Mouse (Mus musculus) left cerebral cortex, adult 6 months (tissue): ENCODE measurements around the gene Cdc37. TPM values are rescaled to one million over a fixed set of nuclear protein-coding genes. Genes with fewer than 3 reads are reported as not detected.

Experiments used
- long read RNA-seq, 2 experiments: library from polyadenylated mRNA; unstranded; transcript quantifications; one replicate each; pipeline ENCODE4 v2.0.0; 2019 to 2020
- polyA plus RNA-seq: library from polyadenylated mRNA; unstranded; fragments of <200 nt; fragmentation: Nextera tagmentation; gene quantifications from 2 replicates; pipeline ENCODE4 v1.2.3, GENCODE M21; 2021

Cdc37 gene
- 167 and 170 TPM in 2 replicates for polyA plus RNA-seq
- long read RNA-seq, experiment 1, full-length matches to known transcripts: 952 of 1,038 reads
- long read RNA-seq, experiment 1, partial matches to known transcripts: 15 of 1,038 reads
- long read RNA-seq, experiment 1, other reads (novel, unspliced or antisense): 71 of 1,038 reads
- long read RNA-seq, experiment 2, full-length matches to known transcripts: 208 of 275 reads
- long read RNA-seq, experiment 2, partial matches to known transcripts: 47 of 275 reads
- long read RNA-seq, experiment 2, other reads (novel, unspliced or antisense): 20 of 275 reads

GRCm38 (mm10) chr9:21149654-21150419, at the start of gene Cdc37:
TSS of gene Cdc37 (minus strand) at chr9:21149982.

DNA sequence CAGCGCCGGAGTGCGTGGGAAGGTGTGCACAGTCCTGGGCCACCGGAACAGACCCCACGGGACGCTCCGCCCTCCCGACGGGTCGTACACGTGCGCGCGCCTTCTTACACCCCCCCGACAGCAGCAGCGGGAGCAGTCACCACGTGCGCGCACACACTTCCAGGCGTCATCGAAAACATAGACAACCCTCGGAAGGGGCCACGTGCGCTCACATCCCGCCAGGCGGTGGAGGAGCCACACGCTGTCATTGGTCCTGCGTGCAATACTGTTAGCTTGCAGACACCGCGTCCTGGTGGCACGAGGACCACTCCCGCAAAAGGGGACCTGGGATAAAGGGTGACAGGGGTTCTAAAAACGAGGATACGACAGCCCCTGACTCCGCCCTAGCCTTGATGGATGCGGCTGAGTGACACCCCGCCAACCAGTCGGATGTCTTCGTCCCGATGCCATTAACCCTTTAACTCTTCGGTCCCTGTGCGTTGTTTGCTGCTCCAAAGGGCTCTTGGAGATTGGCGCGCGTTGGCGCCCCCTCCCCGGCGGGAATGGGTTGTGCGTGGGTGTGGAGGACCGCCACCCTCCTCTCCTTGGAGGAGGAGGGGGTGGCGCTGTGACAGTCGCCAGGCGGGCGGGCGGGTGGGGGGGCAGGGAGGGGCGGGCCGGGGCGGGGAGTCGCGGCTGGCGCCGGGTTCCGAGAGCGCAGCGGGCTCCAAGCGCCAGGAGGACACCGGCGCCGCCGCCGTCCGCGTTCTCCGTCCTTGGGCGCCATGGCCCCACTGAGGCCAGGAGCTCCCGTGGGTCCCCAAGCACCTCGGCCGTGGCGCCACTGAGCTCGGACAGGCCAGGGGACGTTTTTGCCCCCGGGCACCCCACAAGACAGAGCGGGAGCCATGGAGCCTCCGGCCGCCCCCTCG, 15.5 kb upstream of the Cdc37 start, which contains the start of gene Pde4a:
Pde4a (plus strand) TSS at position 674 of the 911 bp plus-strand sequence.

GRCm38 (mm10) chr9:21131059-21131956, 18.5 kb downstream of the Cdc37 start, which contains the start of gene Tyk2:
TSS of gene Tyk2 (minus strand) at chr9:21131243.

GRCm38 (mm10) chr9:21091707-21092320, 58.0 kb downstream of the Cdc37 start, which contains the start of the genes Gm38431 and Raver1:
TSS of gene Gm38431 (minus strand) at chr9:21091997.
TSS of gene Raver1 (minus strand) at chr9:21092008.

Other genes with a start within 250 kb of the Cdc37 start
- 9.2 TPM in 2 replicates for gene Dnmt1, start 190.1 kb downstream of the Cdc37 start, polyA plus RNA-seq
- gene S1pr2, start 173.2 kb downstream of the Cdc37 start, polyA plus RNA-seq: 1.8 and 2.1 TPM in 2 replicates
- 126 and 147 TPM in 2 replicates for gene Mrpl4, start 147.2 kb downstream of the Cdc37 start, polyA plus RNA-seq
- gene Icam1, start 134.0 kb downstream of the Cdc37 start, polyA plus RNA-seq: 1.4 and 1.5 TPM in 2 replicates
- 3.2 and 3.8 TPM in 2 replicates for gene Icam4, start 120.6 kb downstream of the Cdc37 start, polyA plus RNA-seq
- gene Icam5, start 117.9 kb downstream of the Cdc37 start, polyA plus RNA-seq: 68.4 and 74.1 TPM in 2 replicates
- gene Zglp1, start 82.9 kb downstream of the Cdc37 start, polyA plus RNA-seq: not detected in 2 replicates
- gene Gm49373, start 76.9 kb downstream of the Cdc37 start, polyA plus RNA-seq: 0.46 and 0.58 TPM in 2 replicates
- 212 and 230 TPM in 2 replicates for gene Fdx1l, start 76.4 kb downstream of the Cdc37 start, polyA plus RNA-seq
- gene Gm38431, start 58.0 kb downstream of the Cdc37 start, polyA plus RNA-seq: 5.8 and 7.4 TPM in 2 replicates
- 4.0 and 8.1 TPM in 2 replicates for gene Raver1, start 58.0 kb downstream of the Cdc37 start, polyA plus RNA-seq
- gene Tyk2, start 18.7 kb downstream of the Cdc37 start, polyA plus RNA-seq: 2.4 and 2.9 TPM in 2 replicates
- gene Pde4a, start 15.7 kb upstream of the Cdc37 start, polyA plus RNA-seq: 29.6 and 36.5 TPM in 2 replicates
- gene Keap1, start 89.4 kb upstream of the Cdc37 start, polyA plus RNA-seq: 53.0 and 60.6 TPM in 2 replicates
- 18.4 and 20.5 TPM in 2 replicates for gene S1pr5, start 98.5 kb upstream of the Cdc37 start, polyA plus RNA-seq
- 44.5 and 53.2 TPM in 2 replicates for gene Atg4d, start 115.3 kb upstream of the Cdc37 start, polyA plus RNA-seq
- 3.8 and 3.9 TPM in 2 replicates for gene Kri1, start 138.0 kb upstream of the Cdc37 start, polyA plus RNA-seq
- 98.5 and 119 TPM in 2 replicates for gene Cdkn2d, start 141.4 kb upstream of the Cdc37 start, polyA plus RNA-seq
- 1.2 and 1.5 TPM in 2 replicates for gene Ap1m2, start 162.4 kb upstream of the Cdc37 start, polyA plus RNA-seq
- gene Slc44a2, start 170.7 kb upstream of the Cdc37 start, polyA plus RNA-seq: 15.7 and 18.2 TPM in 2 replicates
- gene Ilf3, start 217.9 kb upstream of the Cdc37 start, polyA plus RNA-seq: 102 and 148 TPM in 2 replicates